ENCODE assay signal across 16 mouse cellular contexts in the genomic region with DNA sequence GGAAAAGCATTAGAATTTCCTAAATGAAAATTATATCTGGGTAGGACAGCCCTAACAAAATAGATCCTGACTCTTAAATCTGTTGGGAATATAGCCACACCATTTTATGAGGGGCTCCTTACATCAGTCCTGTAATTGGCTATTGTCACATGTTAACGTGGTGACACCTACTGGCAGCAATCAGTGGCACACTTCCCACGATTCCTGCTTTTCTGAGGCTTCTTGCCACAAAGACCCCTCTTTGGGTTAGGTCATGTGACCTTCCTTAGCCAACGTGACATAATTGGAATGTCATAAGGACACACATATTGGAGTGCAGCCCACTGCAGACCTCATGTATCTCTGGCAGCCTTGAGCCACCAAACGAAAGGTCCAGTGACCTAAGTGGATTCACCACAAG. TPM values are rescaled to one million over a fixed set of nuclear protein-coding genes. Genes with fewer than 3 reads are reported as not detected.
DNase-seq lines count a peak whose midpoint lies in the region; ATAC-seq and TF ChIP-seq lines count a peak whose summit lies in the region.
"Had no signal": no experiment of that assay in that cellular context is flagged by ENCODE, and none has a peak within 500 bp of the region (broad histone marks: within the 10 kb centered on the region; RNA-seq: fewer than 3 reads in every experiment).

No protein-coding gene starts in this region.

- H3K27me3 ChIP-seq in heart, adult 2 months (ENCODE audit: control insufficient read depth, insufficient read depth, low read length) = no peaks in the 10 kb centered on the region
- H3K27me3 ChIP-seq in lung, embryonic 14.5 days (ENCODE audit: insufficient read depth, low read length) = no peaks in the 10 kb centered on the region
- H3K27me3 ChIP-seq: limb, embryonic 15.5 days; neural tube, embryonic 13.5 days had no signal

- WGBS in heart, adult 2 months = 29% methylated on average over 4 of the region's 4 CpGs
- WGBS in lung, embryonic 14.5 days = 29% methylated on average over 4 of the region's 4 CpGs

- no peaks in the 10 kb centered on the region for H3K79me2 ChIP-seq in heart, adult 2 months (replicated peaks; ENCODE audit: control insufficient read depth, insufficient read depth, low read length)

- no peaks in the 10 kb centered on the region; the same call in 1 of the 2 replicates for H3K4me1 ChIP-seq in heart, adult 2 months (ENCODE audit: control insufficient read depth, insufficient read depth, low read length)
- H3K4me1 ChIP-seq in lung, embryonic 14.5 days (ENCODE audit: insufficient read depth) = no peaks in the 10 kb centered on the region

- no peaks in the 10 kb centered on the region for H3K36me3 ChIP-seq in heart, adult 2 months (ENCODE audit: control insufficient read depth, insufficient read depth, low read length)
- H3K36me3 ChIP-seq in lung, embryonic 14.5 days (ENCODE audit: insufficient read depth) = no peaks in the 10 kb centered on the region
- H3K36me3 ChIP-seq: heart, embryonic 10.5 days; limb, embryonic 15.5 days; neural tube, embryonic 13.5 days had no signal

- intact Hi-C loops in heart, adult 2 months (cut with DNase I) = no loop called here
- intact Hi-C loops in heart, postnatal 10 days (cut with DNase I) = no loop called here

- H3K27ac ChIP-seq in heart, adult 2 months = no peak overlapping the region
- H3K27ac ChIP-seq in lung, embryonic 14.5 days (ENCODE audit: low read depth) = no peak overlapping the region
- H3K27ac ChIP-seq: heart, embryonic 10.5 days; limb, embryonic 15.5 days; macrophage; neural tube, embryonic 13.5 days had no signal

- no peak for DNase-seq in heart, adult 2 months
- DNase-seq in heart, postnatal 10 days = no peak
- peak; percentile 50 for DNase-seq in lung, embryonic 14.5 days
- DNase-seq in lung, postnatal 4 days = no peak
- peak; percentile 30 for DNase-seq in brain, adult 2 months (ENCODE audit: low read depth, low spot score)
- peak; percentile 72 for DNase-seq in retina, embryonic 14.5 days (ENCODE audit: low spot score)
- DNase-seq in right cerebral cortex, adult 2 months (ENCODE audit: low spot score in 2 of 2) = no peak
- DNase-seq: adrenal gland, adult 2 months; cerebellum, postnatal 36 days; layer of hippocampus, adult 9-11 months; right cerebral cortex, postnatal 4 days had no signal

- TF ChIP-seq POLR2A in heart, adult 2 months (IDR thresholded peaks at IDR 0.05; ENCODE audit: insufficient read depth, low read depth, low read length) = no peak

- no peak for TF ChIP-seq EP300 in heart, adult 2 months (IDR thresholded peaks at IDR 0.05; ENCODE audit: insufficient read depth, low read depth, low read length)

- H3K4me2 ChIP-seq in lung, embryonic 14.5 days = no peak overlapping the region
- H3K4me2 ChIP-seq: limb, embryonic 15.5 days; neural tube, embryonic 13.5 days had no signal

- no peak overlapping the region for H3K4me3 ChIP-seq in heart, adult 2 months
- H3K4me3 ChIP-seq in lung, embryonic 14.5 days (ENCODE audit: low read depth, low read length) = no peak overlapping the region
- H3K4me3 ChIP-seq: heart, embryonic 10.5 days; limb, embryonic 15.5 days; neural tube, embryonic 13.5 days had no signal

- no peak overlapping the region for H3K9ac ChIP-seq in heart, adult 2 months (ENCODE audit: low read depth, low read length)
- H3K9ac ChIP-seq in lung, embryonic 14.5 days = no peak overlapping the region
- H3K9ac ChIP-seq: limb, embryonic 15.5 days; neural tube, embryonic 13.5 days had no signal

- peak; percentile 50 for TF ChIP-seq CTCF in heart, adult 2 months (IDR thresholded peaks at IDR 0.05)
- TF ChIP-seq CTCF in lung, embryonic 14.5 days (IDR thresholded peaks at IDR 0.05; ENCODE audit: low read depth) = peak; percentile 59

- ATAC-seq in lung, embryonic 14.5 days (ENCODE audit: insufficient read depth) = no peak

- H3K9me3 ChIP-seq in lung, embryonic 14.5 days (ENCODE audit: low read depth, low read length) = no peaks in the 10 kb centered on the region
- H3K9me3 ChIP-seq: heart, embryonic 10.5 days; limb, embryonic 15.5 days; neural tube, embryonic 13.5 days had no signal

RNA-seq across cellular contexts. Expression of a gene that starts 26.5 kb away (rescaled TPM):
- total RNA-seq in heart, adult 2 months (2021) = 10 to 100 TPM; 15.1 to 27.1 TPM
- 20.4 and 23.2 TPM in 2 replicates for polyA plus RNA-seq in heart, adult 2 months (2012; rRNA removed)
- total RNA-seq in heart, postnatal 10 days (2021) = 10 to 100 TPM; 14.3 to 21.5 TPM
- polyA plus RNA-seq in lung, embryonic 14.5 days (2014; fragmentation: Nextera tagmentation; extraction: Ambion mirVana) = 2.7 and 2.8 TPM in 2 replicates
- total RNA-seq: MEL had no signal
- polyA plus RNA-seq: macrophage had no signal

Comparison
In these comparisons a context has a peak if more than half of its experiments do, and no peak if none do; other contexts are left out.
1. DNase-seq: peak in lung, embryonic 14.5 days (single experiment), brain, adult 2 months (single experiment) and retina, embryonic 14.5 days (single experiment); none in heart, adult 2 months (0 of 2), heart, postnatal 10 days (0 of 2), lung, postnatal 4 days (0 of 2) and right cerebral cortex, adult 2 months (0 of 2).